Mouse (Mus musculus) lung, adult 2 months (tissue): ENCODE measurements around the gene Dcp1a.

ENCODE experiments used
- CTCF ChIP-seq: fragments of 200-500 bp; IDR thresholded peaks from 2 replicates; pipeline ENCODE4 v1.5.1; 2011; ENCODE audit warnings: mild to moderate bottlenecking, low read length, control low read depth; ENCODE audit not compliant: insufficient read depth
- POLR2A ChIP-seq: fragments of 200-500 bp; IDR thresholded peaks from 2 replicates; pipeline ENCODE4 v1.6.1; 2011; ENCODE audit warnings: low read depth, mild to moderate bottlenecking, control low read depth, low read length, borderline replicate concordance; ENCODE audit errors: extremely low read depth

- TF ChIP-seq CTCF, result no peak
- peak; percentile 96; the same call in 1 of the 2 replicates for TF ChIP-seq POLR2A
These were observed 69.8 kb downstream of the Dcp1a start for GRCm38 (mm10) chr14:30548965-30549776.
